Mouse (Mus musculus) testis, adult 2 months (tissue): Measurements from ENCODE around the gene Atpif1. TPM values are rescaled to one million over a fixed set of nuclear protein-coding genes. Genes with fewer than 3 reads are reported as not detected.
A peak's percentile ranks its signal among the peaks of the same experiment; 100 is the strongest.

Experiments used
- H3K27ac ChIP-seq: fragments of 200-500 bp; 2 replicates; pipeline ENCODE4 v1.5.1; 2012; ENCODE audit warnings: low read depth, low read length; ENCODE audit not compliant: control insufficient read depth, insufficient read depth
- H3K27me3 ChIP-seq: fragments of 200-500 bp; 2 replicates; pipeline ENCODE4 v1.6.1; 2012; ENCODE audit warnings: mild to moderate bottlenecking, low read length, moderate library complexity; ENCODE audit not compliant: control insufficient read depth, insufficient read depth
- H3K36me3 ChIP-seq: fragments of 200-500 bp; 2 replicates; pipeline ENCODE4 v1.6.1; 2012; ENCODE audit warnings: mild to moderate bottlenecking, low read length; ENCODE audit not compliant: control insufficient read depth, insufficient read depth
- H3K4me1 ChIP-seq: fragments of 200-500 bp; 2 replicates; pipeline ENCODE4 v1.6.1; 2012; ENCODE audit warnings: low read length; ENCODE audit not compliant: control insufficient read depth, insufficient read depth
- H3K4me3 ChIP-seq: fragments of 200-500 bp; 2 replicates; pipeline ENCODE4 v1.5.1; 2012; ENCODE audit warnings: low read depth, mild to moderate bottlenecking, low read length, moderate library complexity, mixed read lengths; ENCODE audit not compliant: control insufficient read depth
- CTCF ChIP-seq: fragments of 200-500 bp; IDR thresholded peaks from 2 replicates; pipeline ENCODE4 v1.5.1; 2012; ENCODE audit warnings: low read depth, mild to moderate bottlenecking, inconsistent platforms, low read length, moderate library complexity; ENCODE audit not compliant: control insufficient read depth, insufficient read depth, insufficient replicate concordance
- POLR2A ChIP-seq: fragments of 200-500 bp; IDR thresholded peaks from 2 replicates; pipeline ENCODE4 v1.6.1; 2012; ENCODE audit warnings: low read depth, mild to moderate bottlenecking, inconsistent platforms, low read length, moderate library complexity; ENCODE audit not compliant: control insufficient read depth
- polyA plus RNA-seq: library from polyadenylated mRNA; depleted of rRNA; stranded (reverse); fragments of >200 nt; gene quantifications from 2 replicates; pipeline ENCODE4 v1.2.3, GENCODE M21; 2012

The Atpif1 gene
- polyA plus RNA-seq, 1 experiment = 328 TPM

DNA sequence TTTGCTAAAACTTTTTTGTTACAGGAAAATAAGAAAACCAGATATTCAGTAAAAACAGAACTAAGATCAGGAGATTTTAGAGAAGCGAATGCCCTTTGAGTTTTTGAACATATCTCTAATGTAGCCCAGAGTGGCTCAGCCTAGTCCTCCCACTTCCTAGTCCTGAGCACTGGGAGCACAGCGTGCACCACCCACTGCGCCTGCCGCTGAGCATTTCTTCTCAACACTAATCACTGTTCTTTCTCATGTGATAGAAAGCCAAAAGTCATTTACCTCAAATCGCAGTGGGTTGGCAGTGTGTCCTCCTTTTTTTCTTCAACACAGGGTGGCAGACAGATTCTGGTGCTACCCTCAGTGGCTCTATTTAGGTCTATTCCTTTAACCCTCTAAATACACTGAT is 6.0 kb upstream of the Atpif1 start:
- H3K4me3 ChIP-seq = no peak overlapping the region
- TF ChIP-seq POLR2A (no peak), CTCF (no peak)
- no peak overlapping the region for H3K27ac ChIP-seq
- peaks cover 3% of the 10 kb centered on the region; the same call in 1 of the 2 replicates for H3K36me3 ChIP-seq
- no peaks in the 10 kb centered on the region for H3K27me3 ChIP-seq
- H3K4me1 ChIP-seq = peaks cover 5% of the 10 kb centered on the region; the same call in 1 of the 2 replicates

DNA sequence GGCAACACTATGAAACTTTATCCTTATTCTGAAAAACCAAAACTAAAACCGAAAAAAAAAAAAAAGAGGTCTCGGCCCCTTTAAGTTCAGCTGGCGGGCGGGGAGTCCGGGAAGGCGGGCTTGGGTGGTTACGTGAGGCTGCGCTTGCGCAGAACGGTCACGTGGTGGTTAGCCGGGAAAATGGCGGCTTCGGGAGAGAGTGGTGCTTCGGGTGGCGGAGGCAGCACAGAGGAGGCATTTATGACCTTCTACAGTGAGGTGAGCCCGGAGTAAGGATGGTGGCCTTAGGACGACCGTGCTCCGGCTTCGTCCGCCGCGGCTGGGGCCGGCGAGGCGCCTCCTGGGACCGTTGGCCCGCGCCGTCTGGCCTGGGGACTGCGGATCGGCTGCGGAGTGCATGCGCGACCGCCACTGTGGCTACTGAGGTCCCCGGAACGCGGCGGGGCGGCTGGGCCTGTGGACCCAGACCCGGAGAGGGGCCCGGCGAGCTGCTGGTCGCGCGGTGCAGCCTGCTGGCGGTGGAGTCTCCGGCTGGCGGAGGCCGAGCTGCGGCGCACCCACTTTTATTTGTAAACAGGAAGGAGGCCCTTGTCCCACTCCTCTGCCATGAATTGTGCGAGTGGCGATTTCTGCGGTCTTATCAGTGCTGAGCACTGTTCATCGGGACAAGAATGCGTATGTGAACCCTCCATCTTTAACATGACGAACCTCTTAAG is 2.1 kb upstream of the Atpif1 start, which contains the start of gene Dnajc8:
TSS of gene Dnajc8 (plus strand) at position 145 of the 716 bp plus-strand sequence.
- TF ChIP-seq CTCF (no peak), POLR2A (peak; percentile 90)
- Histone ChIP-seq H3K27me3 (no peaks in the 10 kb centered on the region), H3K27ac (peak within 1 kb of the TSS; percentile 95), H3K4me1 (peaks cover 8% of the 10 kb centered on the region), H3K36me3 (0 out of 2 replicates have a peak, but pooled peaks cover 1% of the 10 kb centered on the region), H3K4me3 (peak within 1 kb of the TSS; percentile 91)

DNA sequence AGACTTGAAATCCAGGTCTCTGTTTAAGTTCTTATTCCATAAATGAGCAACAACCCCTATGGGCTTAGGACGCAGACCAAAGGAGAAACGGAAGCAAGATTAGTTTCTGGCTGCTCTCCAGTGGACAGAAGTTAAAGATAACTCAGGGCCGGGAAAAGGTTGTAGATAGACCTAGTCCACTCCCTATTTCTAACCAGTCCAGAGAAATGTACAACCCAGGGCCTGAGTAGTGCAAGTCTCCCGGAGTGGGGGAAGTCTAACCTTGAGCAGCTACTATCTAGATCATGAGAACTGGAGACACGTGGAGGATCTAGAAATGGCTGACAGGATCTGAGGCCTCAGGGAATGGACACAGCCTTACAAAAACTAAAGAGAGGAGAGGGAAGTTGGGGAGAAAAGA is 963 bp downstream of the Atpif1 start:
- no peaks in the 10 kb centered on the region; the same call in 1 of the 2 replicates for H3K36me3 ChIP-seq
- peak overlapping the region; percentile 91 for H3K4me3 ChIP-seq
- peak overlapping the region; percentile 92 for H3K27ac ChIP-seq
- TF ChIP-seq CTCF (no peak), POLR2A (no peak)
- H3K27me3 ChIP-seq = no peaks in the 10 kb centered on the region
- H3K4me1 ChIP-seq = peaks cover 8% of the 10 kb centered on the region

DNA sequence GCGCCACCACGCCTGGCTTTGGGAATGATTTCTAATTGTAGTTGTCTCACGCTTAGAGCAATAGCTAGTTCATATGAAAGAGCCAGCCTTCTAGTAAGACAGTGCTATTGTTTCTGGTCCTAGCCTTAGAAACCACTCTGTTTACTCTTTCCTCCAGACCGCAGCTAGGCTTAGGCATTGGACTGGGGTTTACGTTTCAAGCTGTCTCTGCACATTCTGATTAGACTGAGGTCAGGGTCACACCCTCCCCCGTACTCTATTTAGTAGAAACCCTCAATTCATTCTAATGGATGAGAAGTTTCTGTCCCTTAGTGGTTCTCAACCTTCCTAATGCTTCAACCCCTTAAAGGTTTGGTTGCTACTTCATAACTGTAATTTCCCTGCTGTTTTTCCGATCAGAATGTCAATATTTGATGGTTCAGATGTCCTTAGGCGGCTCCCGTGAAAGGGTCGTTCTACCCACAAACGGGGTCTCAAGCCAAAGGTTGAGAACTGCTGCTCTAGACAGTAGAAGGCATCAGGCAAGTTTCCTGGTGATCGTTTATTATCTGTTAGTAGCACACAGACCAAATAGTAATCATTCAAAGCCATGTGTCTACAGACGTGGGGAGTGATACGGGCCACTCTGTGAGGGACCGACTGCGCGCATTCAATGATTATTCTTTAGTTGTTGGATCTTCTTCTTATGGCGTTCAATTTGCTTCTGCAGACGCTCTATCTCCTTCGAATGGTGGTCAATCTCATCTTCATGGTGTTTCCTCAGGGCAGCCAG is 3.2 kb downstream of the Atpif1 start:
- no peaks in the 10 kb centered on the region; the same call in 1 of the 2 replicates for H3K36me3 ChIP-seq
- no peak for TF ChIP-seq CTCF
- TF ChIP-seq POLR2A = no peak
- H3K4me3 ChIP-seq = no peak overlapping the region
- H3K27ac ChIP-seq = no peak overlapping the region
- no peaks in the 10 kb centered on the region for H3K27me3 ChIP-seq
- peaks cover 5% of the 10 kb centered on the region for H3K4me1 ChIP-seq

DNA sequence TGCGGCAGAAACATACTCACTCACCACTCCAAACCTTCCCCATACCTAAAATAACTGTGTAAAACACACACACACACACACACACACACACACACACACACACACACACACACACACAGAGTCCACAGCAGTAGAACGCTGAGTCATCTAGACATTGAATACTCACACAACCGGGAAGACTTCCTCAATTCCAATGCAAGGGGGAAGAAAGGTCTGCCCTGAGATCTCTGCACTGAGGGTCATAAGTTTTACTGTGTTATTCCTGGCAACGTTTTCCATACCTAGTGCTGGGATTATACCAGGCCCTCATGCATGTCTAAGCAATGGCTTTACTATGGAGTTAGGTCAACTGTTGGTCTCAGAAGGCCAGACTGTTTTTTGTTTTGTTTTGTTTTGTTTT is 4.1 kb downstream of the Atpif1 start:
- Histone ChIP-seq H3K27ac (no peak overlapping the region), H3K4me1 (peaks cover 7% of the 10 kb centered on the region), H3K36me3 (no peaks in the 10 kb centered on the region; the same call in 1 of the 2 replicates), H3K4me3 (no peak overlapping the region), H3K27me3 (no peaks in the 10 kb centered on the region)
- TF ChIP-seq CTCF (no peak), POLR2A (no peak)

DNA sequence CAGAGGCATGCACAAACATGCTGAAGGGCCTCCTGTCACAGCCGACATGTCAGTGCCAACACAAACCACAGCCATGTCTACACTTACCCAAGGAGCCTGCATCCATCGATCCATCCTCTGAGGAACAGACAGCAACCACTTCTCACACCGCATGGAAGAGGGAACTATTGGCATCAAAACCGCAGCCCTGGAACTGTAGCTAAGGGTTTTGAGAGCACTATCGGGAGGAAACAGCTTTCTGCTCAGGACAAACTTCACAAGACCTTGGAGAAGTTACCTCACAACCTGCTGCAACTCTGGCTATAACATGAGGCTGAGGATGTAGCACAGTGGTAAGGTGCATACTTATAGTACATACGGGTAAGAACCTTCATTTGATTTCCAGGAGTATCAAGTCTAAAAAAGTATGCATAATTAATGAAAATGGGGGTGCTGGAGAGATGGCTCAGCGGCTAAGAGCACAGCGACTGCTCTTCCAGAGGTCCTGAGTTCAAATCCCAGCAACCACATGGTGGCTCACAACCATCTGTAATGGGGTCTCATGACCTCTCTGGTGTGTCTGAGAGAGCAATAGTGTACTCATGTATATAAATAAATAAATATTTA is 5.4 kb downstream of the Atpif1 start:
- Histone ChIP-seq H3K4me3 (no peak overlapping the region), H3K27ac (no peak overlapping the region), H3K27me3 (no peaks in the 10 kb centered on the region), H3K4me1 (peaks cover 10% of the 10 kb centered on the region), H3K36me3 (no peaks in the 10 kb centered on the region; the same call in 1 of the 2 replicates)
- TF ChIP-seq CTCF (no peak), POLR2A (no peak)

DNA sequence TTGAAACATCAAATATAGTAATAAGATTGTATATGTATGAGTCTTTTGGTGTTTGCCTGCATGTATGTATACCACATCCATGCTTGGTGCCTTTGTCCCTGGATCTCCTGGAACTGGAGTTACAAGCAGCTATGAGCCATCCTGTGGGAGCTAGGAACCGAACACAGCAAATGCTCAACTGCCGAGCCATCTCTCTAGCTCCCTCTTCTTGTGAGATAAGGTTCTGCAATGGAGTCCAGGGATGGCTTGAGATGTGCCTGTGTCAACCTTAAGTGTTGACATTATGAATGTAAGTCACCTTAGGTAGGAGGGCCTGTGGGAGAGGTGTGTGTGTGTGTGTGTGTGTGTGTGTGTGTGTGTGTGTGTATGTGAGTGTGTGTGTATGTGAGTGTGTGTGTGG is 6.8 kb downstream of the Atpif1 start:
- Histone ChIP-seq H3K27ac (no peak overlapping the region), H3K36me3 (no peaks in the 10 kb centered on the region; the same call in 1 of the 2 replicates)
- TF ChIP-seq CTCF (no peak), POLR2A (no peak)

More for the DNA sequence above, 6.8 kb downstream of the Atpif1 start:
- Histone ChIP-seq H3K4me1 (peaks cover 7% of the 10 kb centered on the region), H3K4me3 (no peak overlapping the region), H3K27me3 (no peaks in the 10 kb centered on the region)
